Mouse (Mus musculus) adrenal gland (tissue): ENCODE measurements around the gene Smim7.

Experiments
- intact Hi-C: fragments of 180-260 bp; cut with DNase I; formaldehyde crosslinking; loops from one replicate; pipeline ENCODE4 v1.15.1; 2025
- microRNA-seq, 2 experiments: library from miRNA; unstranded; fragments of <30 nt; microRNA quantifications; one replicate each; pipeline ENCODE4; 2019

Gene Smim7

GRCm38 (mm10) chr8:72547802-72548643, 22.9 kb downstream of the Smim7 start, which contains the start of gene Med26:
Med26 (minus strand) TSS chr8:72548270.
- intact Hi-C loops = loop anchor here (5.0 kb wide), 2 partner anchors 56 to 71 kb away; partner anchors contain the start of genes Cherp and Slc35e1

GRCm38 (mm10) chr8:72547122-72547801, 23.6 kb downstream of the Smim7 start:
- intact Hi-C loops = loop anchor here (5.0 kb wide), 2 partner anchors 55 to 70 kb away; partner anchors contain the start of genes Cherp and Slc35e1

GRCm38 (mm10) chr8:72539234-72539633, 31.7 kb downstream of the Smim7 start:
- intact Hi-C loops = no loop called here

- intact Hi-C loops = no loop called here
Measured at GRCm38 (mm10) chr8:72534888-72535287, 36.0 kb downstream of the Smim7 start.

GRCm38 (mm10) chr8:72532103-72532502, 38.8 kb downstream of the Smim7 start:
- intact Hi-C loops = no loop called here

- intact Hi-C loops = no loop called here
Measured at GRCm38 (mm10) chr8:72521888-72522287, 49.0 kb downstream of the Smim7 start.

DNA sequence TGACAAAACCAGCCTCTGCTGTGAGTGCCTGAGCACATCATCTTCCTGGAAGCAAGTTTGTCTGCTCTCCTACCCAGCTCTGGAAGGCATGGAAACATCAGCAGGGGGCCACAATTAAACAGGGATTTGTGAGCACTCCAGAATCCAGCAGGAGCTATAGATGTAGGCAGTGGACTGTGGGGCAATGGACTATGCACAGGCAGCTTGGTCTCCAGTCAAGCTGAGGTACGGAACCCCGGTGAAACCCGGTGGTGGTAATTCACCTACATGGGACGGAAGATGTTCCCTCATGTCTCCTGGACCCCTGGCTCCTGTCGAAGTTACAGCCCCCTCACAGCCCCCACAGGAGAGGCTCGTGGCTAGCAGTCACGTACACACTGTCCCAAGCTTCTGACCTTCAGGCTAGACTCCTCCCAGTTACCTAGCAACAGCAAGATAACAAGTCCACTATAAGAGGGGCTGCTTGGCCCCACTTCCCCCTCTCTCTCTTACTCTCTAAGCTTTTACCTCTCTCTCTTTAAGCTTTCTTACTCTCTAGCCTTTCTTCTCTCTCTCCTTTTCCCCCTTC, 53.4 kb downstream of the Smim7 start:
- intact Hi-C loops = no loop called here

Small RNA genes within 50 kb of the gene (microRNA-seq; reads per million reads assigned to microRNA genes)
- gene Gm28019 = 0 reads per million in 2 experiments
